Mouse (Mus musculus) midbrain, embryonic 12.5 days (tissue): ENCODE data around the gene Hoxa6. TPM values are rescaled to one million over a fixed set of nuclear protein-coding genes. Genes with fewer than 3 reads are reported as not detected.

Source experiments
- ATAC-seq: fragments of 200-750 bp; cut with Nextera tagmentation; 2 replicates; pipeline ENCODE4 v1.8.0; 2017; ENCODE audit warnings: low read depth, moderate TSS enrichment, moderate library complexity; ENCODE audit not compliant: low FRiP score
- H3K27ac ChIP-seq: fragments of 300-500 bp; sonication (generic); replicated peaks from 2 replicates; pipeline ENCODE4 v1.5.1; 2016; ENCODE audit warnings: mild to moderate bottlenecking
- H3K27me3 ChIP-seq: fragments of 300-500 bp; sonication (generic); 2 replicates; pipeline ENCODE4 v1.6.1; 2016; ENCODE audit warnings: mild to moderate bottlenecking
- H3K36me3 ChIP-seq: fragments of 300-500 bp; sonication (generic); 2 replicates; pipeline ENCODE4 v1.6.1; 2016
- H3K4me1 ChIP-seq: fragments of 300-500 bp; sonication (generic); 2 replicates; pipeline ENCODE4 v1.6.1; 2016
- H3K4me2 ChIP-seq: fragments of 300-500 bp; sonication (generic); replicated peaks from 2 replicates; pipeline ENCODE4 v1.6.1; 2016; ENCODE audit warnings: mild to moderate bottlenecking, moderate library complexity
- H3K4me3 ChIP-seq: fragments of 300-500 bp; sonication (generic); 2 replicates; pipeline ENCODE4 v1.5.1; 2016; ENCODE audit warnings: mild to moderate bottlenecking
- H3K9ac ChIP-seq: fragments of 300-500 bp; sonication (generic); replicated peaks from 2 replicates; pipeline ENCODE4 v1.6.1; 2016; ENCODE audit warnings: mild to moderate bottlenecking, moderate library complexity
- H3K9me3 ChIP-seq: fragments of 300-500 bp; sonication (generic); 2 replicates; pipeline ENCODE4 v1.6.1; 2016; ENCODE audit warnings: mild to moderate bottlenecking
- WGBS: fragments of 180-500 bp; shearing (Covaris S2); methylation state at CpG from one replicate; pipeline ENCODE4 v1.1.7; 2016; 5-methylcytosine and 5-hydroxymethylcytosine counted together
- polyA plus RNA-seq: library from polyadenylated mRNA; unstranded; fragments of >200 nt; fragmentation: Nextera tagmentation; extraction: Ambion mirVana; gene quantifications from 2 replicates; pipeline ENCODE4 v1.2.1, GENCODE M21; 2016

Gene Hoxa6
- polyA plus RNA-seq, 1 experiment from 2014 or later: not detected

GRCm38 (mm10) chr6:52215771-52216535 is 7.4 kb upstream of the Hoxa6 start:
- Histone ChIP-seq H3K9ac (no peak overlapping the region), H3K4me2 (no peak overlapping the region), H3K9me3 (no peaks in the 10 kb centered on the region), H3K27ac (no peak overlapping the region), H3K27me3 (peaks cover 99% of the 10 kb centered on the region), H3K36me3 (no peaks in the 10 kb centered on the region), H3K4me1 (peaks cover 13% of the 10 kb centered on the region), H3K4me3 (no peak overlapping the region)
- ATAC-seq: no peak
- 2% methylated on average over 30 of the region's 30 CpGs for WGBS

- ATAC-seq: no peak
- Histone ChIP-seq H3K4me1 (peaks cover 13% of the 10 kb centered on the region), H3K27ac (no peak overlapping the region), H3K9ac (no peak overlapping the region), H3K27me3 (peaks cover 98% of the 10 kb centered on the region), H3K4me2 (no peak overlapping the region), H3K9me3 (no peaks in the 10 kb centered on the region), H3K4me3 (no peak overlapping the region), H3K36me3 (no peaks in the 10 kb centered on the region)
- WGBS: 9% methylated on average over 3 of the region's 3 CpGs
Observed at GRCm38 (mm10) chr6:52215070-52215469, 6.5 kb upstream of the Hoxa6 start.

- no peak for ATAC-seq
- no peak overlapping the region for H3K4me2 ChIP-seq
- 14% methylated on average over 5 of the region's 5 CpGs for WGBS
Observed at GRCm38 (mm10) chr6:52214271-52214670, 5.7 kb upstream of the Hoxa6 start.

GRCm38 (mm10) chr6:52213119-52213986 is 4.8 kb upstream of the Hoxa6 start, which contains the start of the genes Hoxa3 and Gm28308:
Gene Hoxa3 (minus strand): TSS chr6:52213336.
Gene Gm28308 (minus strand): TSS chr6:52213339.
- Histone ChIP-seq H3K9ac (no peak within 1 kb of the TSS), H3K4me3 (no peak within 1 kb of the TSS; the same call in 1 of the 2 replicates), H3K27ac (no peak within 1 kb of the TSS), H3K9me3 (no peaks in the 10 kb centered on the region), H3K4me1 (peaks cover 18% of the 10 kb centered on the region), H3K4me2 (no peak within 1 kb of the TSS), H3K36me3 (no peaks in the 10 kb centered on the region), H3K27me3 (peaks cover 98% of the 10 kb centered on the region)
- 2% methylated on average over 38 of the region's 38 CpGs for WGBS
- ATAC-seq: no peak

More at GRCm38 (mm10) chr6:52214271-52214670, 5.7 kb upstream of the Hoxa6 start:
- H3K4me1 ChIP-seq: peaks cover 13% of the 10 kb centered on the region
- H3K4me3 ChIP-seq: no peak overlapping the region
- H3K9me3 ChIP-seq: no peaks in the 10 kb centered on the region
- H3K9ac ChIP-seq: no peak overlapping the region
- no peak overlapping the region for H3K27ac ChIP-seq
- peaks cover 98% of the 10 kb centered on the region for H3K27me3 ChIP-seq
- no peaks in the 10 kb centered on the region for H3K36me3 ChIP-seq

GRCm38 (mm10) chr6:52212556-52213118 is 4.1 kb upstream of the Hoxa6 start:
- Histone ChIP-seq H3K9ac (no peak overlapping the region), H3K4me2 (no peak overlapping the region), H3K4me3 (no peak overlapping the region), H3K4me1 (peaks cover 17% of the 10 kb centered on the region), H3K9me3 (no peaks in the 10 kb centered on the region), H3K27ac (no peak overlapping the region), H3K36me3 (no peaks in the 10 kb centered on the region), H3K27me3 (peaks cover 98% of the 10 kb centered on the region)
- ATAC-seq: no peak
- WGBS: under 1% methylated on average over 22 of the region's 22 CpGs

- Histone ChIP-seq H3K9ac (no peak overlapping the region), H3K27me3 (peaks cover 98% of the 10 kb centered on the region), H3K4me1 (peaks cover 10% of the 10 kb centered on the region), H3K27ac (no peak overlapping the region), H3K36me3 (no peaks in the 10 kb centered on the region), H3K4me2 (no peak overlapping the region), H3K4me3 (no peak overlapping the region), H3K9me3 (no peaks in the 10 kb centered on the region)
- WGBS: 4% methylated on average over 13 of the region's 13 CpGs
- ATAC-seq: no peak
Observed at GRCm38 (mm10) chr6:52211961-52212360, 3.4 kb upstream of the Hoxa6 start.

GRCm38 (mm10) chr6:52211170-52211935 is 2.8 kb upstream of the Hoxa6 start:
- Histone ChIP-seq H3K27ac (no peak overlapping the region), H3K27me3 (peaks cover 98% of the 10 kb centered on the region), H3K4me2 (no peak overlapping the region), H3K4me1 (peaks cover 8% of the 10 kb centered on the region; the same call in 1 of the 2 replicates), H3K9me3 (no peaks in the 10 kb centered on the region), H3K9ac (no peak overlapping the region), H3K4me3 (no peak overlapping the region), H3K36me3 (no peaks in the 10 kb centered on the region)
- WGBS: under 1% methylated on average over 37 of the region's 37 CpGs
- peak; percentile 34 for ATAC-seq

GRCm38 (mm10) chr6:52209685-52210046 is 1.1 kb upstream of the Hoxa6 start:
- Histone ChIP-seq H3K4me3 (no peak overlapping the region), H3K27me3 (peaks cover 98% of the 10 kb centered on the region), H3K4me2 (no peak overlapping the region), H3K4me1 (peaks cover 8% of the 10 kb centered on the region; the same call in 1 of the 2 replicates), H3K9ac (no peak overlapping the region), H3K36me3 (no peaks in the 10 kb centered on the region), H3K9me3 (no peaks in the 10 kb centered on the region), H3K27ac (no peak overlapping the region)
- ATAC-seq: no peak
- WGBS: 9% methylated on average over 12 of the region's 12 CpGs

GRCm38 (mm10) chr6:52208868-52209684 is 554 bp upstream of the Hoxa6 start:
- Histone ChIP-seq H3K4me1 (peaks cover 14% of the 10 kb centered on the region; the same call in 1 of the 2 replicates), H3K9me3 (no peaks in the 10 kb centered on the region), H3K27me3 (peaks cover 98% of the 10 kb centered on the region), H3K27ac (no peak overlapping the region), H3K4me2 (peak overlapping the region; percentile 13; the same call in 1 of the 2 replicates), H3K36me3 (no peaks in the 10 kb centered on the region), H3K4me3 (0 out of 2 replicates have a peak overlapping the region, but pooled peaks have one; percentile 13), H3K9ac (no peak overlapping the region)
- no peak for ATAC-seq
- WGBS: 5% methylated on average over 18 of the region's 18 CpGs

GRCm38 (mm10) chr6:52207684-52207976 is 892 bp downstream of the Hoxa6 start:
- Histone ChIP-seq H3K36me3 (no peaks in the 10 kb centered on the region), H3K4me3 (no peak overlapping the region), H3K4me1 (peaks cover 17% of the 10 kb centered on the region; the same call in 1 of the 2 replicates), H3K9ac (no peak overlapping the region), H3K27ac (no peak overlapping the region), H3K27me3 (peaks cover 99% of the 10 kb centered on the region), H3K9me3 (no peaks in the 10 kb centered on the region), H3K4me2 (no peak overlapping the region)
- no peak for ATAC-seq
